Mouse (Mus musculus): ENCODE results near the gene Rps11. TPM values are rescaled to one million over a fixed set of nuclear protein-coding genes. Genes with fewer than 3 reads are reported as not detected.

Gene Rps11
- polyA plus RNA-seq, 1 experiment from 2014 or later = 808 TPM

- H3K9me3 ChIP-seq (replicated peaks) = no peaks in the 10 kb centered on the region
- peaks cover 59% of the 10 kb centered on the region for H3K27me3 ChIP-seq
- H3K27ac ChIP-seq = no peak overlapping the region
- no peak overlapping the region for H3K9ac ChIP-seq
- H3K4me1 ChIP-seq (replicated peaks) = peaks cover 20% of the 10 kb centered on the region
- 72% methylated on average over 9 of the region's 9 CpGs for WGBS
- ATAC-seq (replicated peaks; ENCODE audit: insufficient number of reproducible peaks, insufficient read depth, low FRiP score, low read depth) = no peak
- no peak overlapping the region for H3K4me3 ChIP-seq
- H3K36me3 ChIP-seq = peaks cover 10% of the 10 kb centered on the region; the same call in 1 of the 2 replicates
- H3K4me2 ChIP-seq = no peak overlapping the region
Measured at GRCm38 (mm10) chr7:45162996-45163615, 38.9 kb upstream of the Rps11 start.

GRCm38 (mm10) chr7:45162551-45162950 is 38.3 kb upstream of the Rps11 start:
- no peak for ATAC-seq (replicated peaks; ENCODE audit: insufficient number of reproducible peaks, insufficient read depth, low FRiP score, low read depth)
- peaks cover 17% of the 10 kb centered on the region for H3K4me1 ChIP-seq (replicated peaks)
- peak overlapping the region; percentile 48 for H3K4me3 ChIP-seq
- H3K9ac ChIP-seq = peak overlapping the region; percentile 30; the same call in 1 of the 2 replicates
- H3K27me3 ChIP-seq = peaks cover 53% of the 10 kb centered on the region
- H3K27ac ChIP-seq = no peak overlapping the region
- H3K4me2 ChIP-seq = peak overlapping the region; percentile 81
- H3K36me3 ChIP-seq = peaks cover 12% of the 10 kb centered on the region; the same call in 1 of the 2 replicates
- no peaks in the 10 kb centered on the region for H3K9me3 ChIP-seq (replicated peaks)
- 26% methylated on average over 6 of the region's 6 CpGs for WGBS

GRCm38 (mm10) chr7:45161612-45162473 is 37.6 kb upstream of the Rps11 start:
- peak overlapping the region; percentile 30 for H3K9ac ChIP-seq
- H3K4me3 ChIP-seq = peak overlapping the region; percentile 48
- peak; percentile 82 for ATAC-seq (replicated peaks; ENCODE audit: insufficient number of reproducible peaks, insufficient read depth, low FRiP score, low read depth)
- H3K27ac ChIP-seq = no peak overlapping the region
- peak overlapping the region; percentile 81 for H3K4me2 ChIP-seq
- peaks cover 17% of the 10 kb centered on the region for H3K4me1 ChIP-seq (replicated peaks)
- whole genome bisulfite sequencing = 4% methylated on average over 35 of the region's 35 CpGs
- no peaks in the 10 kb centered on the region for H3K9me3 ChIP-seq (replicated peaks)
- H3K36me3 ChIP-seq = peaks cover 12% of the 10 kb centered on the region; the same call in 1 of the 2 replicates
- peaks cover 46% of the 10 kb centered on the region for H3K27me3 ChIP-seq

GRCm38 (mm10) chr7:45160866-45161265 is 36.6 kb upstream of the Rps11 start:
- H3K4me3 ChIP-seq = no peak overlapping the region
- peaks cover 17% of the 10 kb centered on the region for H3K4me1 ChIP-seq (replicated peaks)
- ATAC-seq (replicated peaks; ENCODE audit: insufficient number of reproducible peaks, insufficient read depth, low FRiP score, low read depth) = no peak
- WGBS = 87% methylated on average over 3 of the region's 3 CpGs
- H3K9me3 ChIP-seq (replicated peaks) = no peaks in the 10 kb centered on the region
- H3K27ac ChIP-seq = no peak overlapping the region
- H3K4me2 ChIP-seq = no peak overlapping the region
- peaks cover 12% of the 10 kb centered on the region; the same call in 1 of the 2 replicates for H3K36me3 ChIP-seq
- no peak overlapping the region for H3K9ac ChIP-seq
- H3K27me3 ChIP-seq = peaks cover 36% of the 10 kb centered on the region

- Histone ChIP-seq H3K4me1 (replicated peaks) (peaks cover 17% of the 10 kb centered on the region), H3K4me3 (no peak overlapping the region), H3K27ac (no peak overlapping the region), H3K27me3 (peaks cover 31% of the 10 kb centered on the region), H3K4me2 (no peak overlapping the region), H3K36me3 (peaks cover 12% of the 10 kb centered on the region; the same call in 1 of the 2 replicates), H3K9me3 (replicated peaks) (no peaks in the 10 kb centered on the region), H3K9ac (no peak overlapping the region)
- WGBS = 90% methylated on average over 6 of the region's 6 CpGs
- no peak for ATAC-seq (replicated peaks; ENCODE audit: insufficient number of reproducible peaks, insufficient read depth, low FRiP score, low read depth)
Measured at GRCm38 (mm10) chr7:45160316-45160800, 36.1 kb upstream of the Rps11 start.

- Histone ChIP-seq H3K36me3 (peaks cover 12% of the 10 kb centered on the region; the same call in 1 of the 2 replicates), H3K9ac (no peak overlapping the region), H3K27ac (no peak overlapping the region), H3K27me3 (peaks cover 17% of the 10 kb centered on the region), H3K4me1 (replicated peaks) (peaks cover 20% of the 10 kb centered on the region), H3K9me3 (replicated peaks) (no peaks in the 10 kb centered on the region), H3K4me2 (no peak overlapping the region), H3K4me3 (no peak overlapping the region)
- 93% methylated on average over 6 of the region's 6 CpGs for WGBS
- no peak for ATAC-seq (replicated peaks; ENCODE audit: insufficient number of reproducible peaks, insufficient read depth, low FRiP score, low read depth)
Measured at GRCm38 (mm10) chr7:45158991-45159390, 34.8 kb upstream of the Rps11 start.

GRCm38 (mm10) chr7:45157459-45157858 is 33.2 kb upstream of the Rps11 start:
- Histone ChIP-seq H3K36me3 (peaks cover 12% of the 10 kb centered on the region; the same call in 1 of the 2 replicates), H3K4me2 (no peak overlapping the region), H3K9me3 (replicated peaks) (no peaks in the 10 kb centered on the region), H3K27ac (no peak overlapping the region), H3K4me3 (no peak overlapping the region), H3K27me3 (peaks cover 2% of the 10 kb centered on the region), H3K9ac (no peak overlapping the region), H3K4me1 (replicated peaks) (peaks cover 18% of the 10 kb centered on the region)
- WGBS = 88% methylated on average over 14 of the region's 14 CpGs
- ATAC-seq (replicated peaks; ENCODE audit: insufficient number of reproducible peaks, insufficient read depth, low FRiP score, low read depth) = no peak

GRCm38 (mm10) chr7:45156206-45156605 is 32.0 kb upstream of the Rps11 start:
- H3K27me3 ChIP-seq = no peaks in the 10 kb centered on the region
- H3K4me3 ChIP-seq = no peak overlapping the region
- H3K27ac ChIP-seq = no peak overlapping the region
- ATAC-seq (replicated peaks; ENCODE audit: insufficient number of reproducible peaks, insufficient read depth, low FRiP score, low read depth) = no peak
- H3K9me3 ChIP-seq (replicated peaks) = no peaks in the 10 kb centered on the region
- whole genome bisulfite sequencing = 93% methylated on average over 15 of the region's 15 CpGs
- H3K4me2 ChIP-seq = no peak overlapping the region
- H3K9ac ChIP-seq = no peak overlapping the region
- H3K4me1 ChIP-seq (replicated peaks) = peaks cover 12% of the 10 kb centered on the region
- peaks cover 12% of the 10 kb centered on the region; the same call in 1 of the 2 replicates for H3K36me3 ChIP-seq

- no peak overlapping the region for H3K4me2 ChIP-seq
Measured at GRCm38 (mm10) chr7:45155590-45155989, 31.4 kb upstream of the Rps11 start.

GRCm38 (mm10) chr7:45154993-45155514 is 30.8 kb upstream of the Rps11 start:
- ATAC-seq (replicated peaks; ENCODE audit: insufficient number of reproducible peaks, insufficient read depth, low FRiP score, low read depth) = no peak; the same call in 1 of the 2 replicates
- no peaks in the 10 kb centered on the region for H3K9me3 ChIP-seq (replicated peaks)
- H3K4me2 ChIP-seq = peak overlapping the region; percentile 69
- peak overlapping the region; percentile 91 for H3K4me3 ChIP-seq
- H3K36me3 ChIP-seq = peaks cover 12% of the 10 kb centered on the region; the same call in 1 of the 2 replicates
- no peaks in the 10 kb centered on the region for H3K27me3 ChIP-seq
- 71% methylated on average over 12 of the region's 12 CpGs for WGBS
- H3K9ac ChIP-seq = 0 out of 2 replicates have a peak overlapping the region, but pooled peaks have one; percentile 12
- peaks cover 15% of the 10 kb centered on the region for H3K4me1 ChIP-seq (replicated peaks)
- peak overlapping the region; percentile 54 for H3K27ac ChIP-seq

More at GRCm38 (mm10) chr7:45155590-45155989, 31.4 kb upstream of the Rps11 start:
- WGBS = 85% methylated on average over 9 of the region's 9 CpGs
- Histone ChIP-seq H3K27me3 (no peaks in the 10 kb centered on the region), H3K36me3 (peaks cover 12% of the 10 kb centered on the region; the same call in 1 of the 2 replicates), H3K9ac (no peak overlapping the region), H3K27ac (0 out of 2 replicates have a peak overlapping the region, but pooled peaks have one; percentile 54), H3K4me3 (no peak overlapping the region), H3K9me3 (replicated peaks) (no peaks in the 10 kb centered on the region), H3K4me1 (replicated peaks) (peaks cover 13% of the 10 kb centered on the region)
- ATAC-seq (replicated peaks; ENCODE audit: insufficient number of reproducible peaks, insufficient read depth, low FRiP score, low read depth) = no peak
